Mouse (Mus musculus) right cerebral cortex, adult 2 months (tissue): ENCODE measurements at regions not wholly inside any gene's neighbourhood (a gene's known extent, or its start where the extent isn't known, plus 50 kb on each side); places are given as distances from the start of the nearest gene placed in this dataset.

ENCODE experiments used
- DNase-seq, 2 experiments: peaks; one replicate each; pipeline ENCODE4 v3.0.0; 2021 to 2022; ENCODE audit warnings: low spot score in 2 of 2

DNA sequence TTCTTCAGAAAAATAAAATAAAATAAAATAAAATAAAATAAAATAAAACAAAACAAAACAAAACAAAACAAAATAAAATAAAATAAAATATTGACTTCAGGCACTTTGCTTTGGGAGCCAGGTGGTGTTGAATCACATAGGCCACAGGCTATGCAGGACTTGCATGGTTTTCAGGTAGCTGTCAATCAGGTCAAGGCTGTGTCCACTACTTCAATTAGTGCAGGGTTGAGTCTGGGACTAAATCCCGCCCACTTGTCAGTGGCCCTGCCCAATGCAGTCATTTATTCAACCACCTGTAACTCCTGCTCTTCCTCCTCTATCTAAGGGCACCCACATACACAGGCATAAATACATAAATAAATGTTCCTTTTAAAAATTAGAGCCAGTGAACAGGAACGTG is 497.3 kb upstream of the Gm5415 start:
- no peak for DNase-seq

DNA sequence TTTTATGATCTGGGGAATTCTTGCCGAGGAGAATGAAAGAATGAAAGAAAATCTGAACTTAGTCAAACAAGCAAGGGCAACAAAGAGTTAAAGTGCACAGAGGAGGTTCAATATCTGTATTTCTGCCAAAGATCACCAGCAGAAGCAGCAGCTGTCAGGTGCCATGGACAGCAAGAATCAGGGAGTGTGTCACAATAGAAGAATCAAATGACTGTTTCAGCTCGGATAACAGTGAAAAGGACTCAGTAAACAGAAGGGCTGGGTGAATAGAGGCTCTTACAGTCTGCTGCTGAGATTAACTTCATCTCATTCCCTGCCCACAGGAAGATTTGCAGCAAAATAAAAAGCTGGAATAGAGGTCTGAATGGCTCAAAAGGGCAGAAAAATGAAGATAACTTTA is 495.3 kb upstream of the Gm5415 start:
- DNase-seq, result peak in 1 of 2 experiments; percentile 2

DNA sequence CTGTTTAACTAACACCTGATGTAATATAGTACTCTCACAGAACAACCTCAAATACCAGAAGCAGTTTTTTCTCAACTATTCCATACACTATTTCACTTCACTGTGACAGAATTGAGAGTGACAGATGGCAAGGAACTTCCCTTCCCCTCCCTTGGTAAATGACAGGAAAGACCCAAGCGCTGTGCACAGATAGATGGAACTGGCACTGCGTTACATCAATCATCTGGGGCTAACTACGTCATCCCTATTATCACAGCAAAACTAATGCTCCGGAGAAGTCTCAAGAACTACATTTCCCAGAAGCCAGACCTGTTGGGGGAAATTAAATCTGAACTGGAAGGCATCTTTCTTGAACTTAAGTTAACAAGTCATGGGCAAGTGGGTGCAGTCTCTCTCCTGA is 493.6 kb upstream of the Gm5415 start:
- DNase-seq, result no peak

DNA sequence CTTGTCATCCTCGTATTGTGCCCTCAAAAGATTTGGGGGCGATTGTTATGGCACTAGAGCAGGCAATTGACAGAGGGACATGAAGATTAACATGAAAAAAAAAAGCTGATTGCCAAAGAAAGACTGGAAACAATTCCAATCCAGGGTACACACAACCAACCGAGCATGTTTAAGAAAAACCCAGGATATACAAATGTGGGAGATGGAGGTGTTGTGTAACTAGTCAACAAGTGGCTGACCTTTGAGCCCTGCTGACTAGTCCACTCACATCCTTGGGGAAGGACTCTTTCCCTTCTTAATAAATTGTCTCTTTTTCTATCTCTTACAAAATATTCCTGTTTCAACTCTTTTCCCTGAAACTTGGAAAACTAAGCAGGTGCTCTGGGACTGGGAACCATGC is 484.9 kb upstream of the Gm5415 start:
- DNase-seq, result no peak

DNA sequence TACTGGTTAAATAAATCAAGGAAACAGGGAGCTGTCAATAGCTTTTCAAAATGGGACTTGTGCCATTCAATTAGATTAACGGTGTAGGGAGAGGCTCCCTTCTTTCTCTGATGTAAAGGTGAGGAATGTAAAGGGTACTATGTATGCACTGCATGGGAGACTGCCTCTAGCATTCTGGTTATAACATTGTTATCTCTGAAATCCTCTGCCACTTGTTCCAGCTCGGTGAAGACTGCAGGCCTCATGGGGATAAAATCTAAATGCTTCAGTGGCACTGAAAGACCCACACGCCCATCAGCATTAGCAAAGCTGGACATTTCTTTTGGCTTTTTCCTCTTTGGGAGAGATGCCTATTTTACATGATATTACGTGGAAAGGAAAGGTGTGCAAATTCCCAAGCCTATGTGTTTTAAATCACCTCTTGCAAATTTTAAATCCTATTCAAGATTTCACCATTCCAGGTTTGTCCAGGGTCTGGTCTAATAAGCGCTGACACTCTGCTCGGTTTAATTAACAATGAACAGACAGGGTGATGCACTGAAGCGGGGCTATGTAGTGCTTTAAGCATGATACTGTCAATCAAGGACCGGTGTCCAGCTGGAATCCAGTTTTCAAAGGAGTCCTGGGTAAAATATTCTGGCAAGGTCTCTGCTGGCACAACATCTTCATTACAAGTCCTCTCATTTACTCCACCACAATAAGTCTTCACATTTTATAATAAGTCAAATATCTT is 479.8 kb upstream of the Gm5415 start:
- no peak for DNase-seq

GRCm38 (mm10) chr1:33025379-33025778 is 478.3 kb upstream of the Gm5415 start:
- DNase-seq, result no peak

DNA sequence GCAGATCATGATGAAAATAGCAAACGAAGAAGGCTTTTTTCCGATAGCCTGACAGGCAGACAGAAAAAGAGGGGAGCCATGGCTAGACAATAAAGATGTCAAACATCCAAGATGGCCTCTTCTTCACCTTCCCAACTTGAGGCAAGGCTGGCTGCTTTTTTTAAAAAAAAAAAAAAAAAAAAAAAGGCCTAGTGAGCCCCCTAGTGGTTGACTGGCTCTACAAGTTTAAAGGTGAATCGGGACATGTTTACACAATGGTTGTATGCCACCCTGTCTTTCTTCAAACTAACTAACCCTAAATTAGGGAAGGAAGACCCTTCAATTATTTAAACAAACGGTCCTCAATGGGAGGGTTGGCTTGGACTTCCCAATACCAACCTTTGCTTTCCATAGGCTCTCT is 475.8 kb upstream of the Gm5415 start:
- no peak for DNase-seq

GRCm38 (mm10) chr1:33003992-33004391 is 456.9 kb upstream of the Gm5415 start:
- DNase-seq, result no peak

GRCm38 (mm10) chr1:32964957-32965356 is 417.9 kb upstream of the Gm5415 start:
- DNase-seq, result no peak

DNA sequence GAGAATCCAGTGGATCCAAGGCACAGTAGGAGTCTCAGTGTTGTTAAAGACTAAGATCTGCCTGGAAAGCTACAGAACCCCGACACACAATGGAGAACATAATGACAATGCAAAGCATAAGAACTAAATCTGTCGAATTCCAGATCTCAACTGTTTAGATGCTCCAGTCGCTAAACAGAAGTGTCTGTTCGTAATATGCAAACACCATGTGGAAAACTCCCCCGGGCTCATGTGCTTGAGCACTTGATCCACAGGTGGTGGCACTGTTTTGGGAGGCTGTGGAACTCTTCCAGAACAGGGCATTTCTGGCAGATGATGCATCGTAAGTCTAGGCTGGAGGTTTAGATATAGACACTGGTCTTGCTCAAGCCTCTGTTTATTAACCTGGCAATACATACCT is 412.2 kb upstream of the Gm5415 start:
- no peak for DNase-seq

DNA sequence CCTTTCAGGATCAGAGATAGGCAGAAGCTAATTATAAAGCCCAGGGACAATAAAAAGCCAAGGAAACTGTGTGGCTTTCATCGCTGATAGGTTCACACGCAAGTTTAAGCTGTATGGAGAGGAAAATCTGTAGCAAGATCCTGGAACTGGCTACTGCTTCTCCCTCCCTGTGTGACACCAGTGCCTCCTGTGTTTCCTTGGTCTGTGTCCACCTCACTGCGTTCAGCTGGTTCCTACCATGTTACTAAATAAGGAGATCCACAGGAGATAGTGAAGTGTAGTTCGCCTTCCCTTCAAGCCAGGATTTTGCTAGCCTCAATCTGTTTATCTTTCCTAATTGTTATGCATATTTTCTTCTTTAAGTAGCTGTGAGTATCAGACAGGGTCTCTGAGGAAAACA is 399.2 kb upstream of the Gm5415 start:
- no peak for DNase-seq

GRCm38 (mm10) chr1:32930381-32930780 is 383.3 kb upstream of the Gm5415 start:
- DNase-seq, result no peak

GRCm38 (mm10) chr1:32902437-32902836 is 355.3 kb upstream of the Gm5415 start:
- DNase-seq, result no peak

DNA sequence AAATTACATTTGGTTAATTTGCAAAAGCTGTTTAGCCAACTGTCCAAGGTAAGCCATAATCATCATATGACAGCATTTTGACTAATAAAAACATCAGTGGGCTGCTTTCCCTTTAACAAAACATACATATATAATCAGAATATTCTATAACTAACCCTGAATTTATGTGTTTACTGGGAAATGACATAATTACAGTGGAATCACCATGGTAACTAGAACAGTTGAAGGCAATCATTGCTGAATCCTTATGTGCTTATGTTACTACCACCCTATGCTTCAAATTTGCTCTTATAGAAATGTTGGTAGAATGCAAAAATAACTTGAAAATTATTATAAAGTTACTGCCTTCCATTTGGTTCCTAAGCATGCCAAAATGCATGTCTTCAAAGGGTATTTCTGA is 340.6 kb upstream of the Gm5415 start:
- no peak for DNase-seq

DNA sequence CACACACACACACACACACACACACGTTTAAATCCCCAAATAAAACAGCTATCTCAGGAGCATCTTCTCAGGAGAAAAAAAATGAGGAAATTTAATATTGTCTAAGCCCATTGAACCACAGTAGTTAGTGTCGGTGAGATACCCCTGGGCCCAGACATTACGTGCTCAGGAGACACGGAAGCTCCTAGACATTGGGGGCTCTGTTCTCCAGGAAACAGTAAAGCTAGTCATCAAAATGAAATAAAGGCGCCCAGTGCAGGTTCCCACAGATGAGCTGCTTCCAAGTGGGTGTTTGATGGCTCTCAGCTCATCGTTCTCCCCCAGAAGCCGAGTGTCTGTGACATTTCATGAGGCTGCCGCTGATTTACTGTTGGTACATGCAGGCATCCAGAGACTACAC is 325.8 kb upstream of the Gm5415 start:
- DNase-seq, result peak; percentile 14 to 18

DNA sequence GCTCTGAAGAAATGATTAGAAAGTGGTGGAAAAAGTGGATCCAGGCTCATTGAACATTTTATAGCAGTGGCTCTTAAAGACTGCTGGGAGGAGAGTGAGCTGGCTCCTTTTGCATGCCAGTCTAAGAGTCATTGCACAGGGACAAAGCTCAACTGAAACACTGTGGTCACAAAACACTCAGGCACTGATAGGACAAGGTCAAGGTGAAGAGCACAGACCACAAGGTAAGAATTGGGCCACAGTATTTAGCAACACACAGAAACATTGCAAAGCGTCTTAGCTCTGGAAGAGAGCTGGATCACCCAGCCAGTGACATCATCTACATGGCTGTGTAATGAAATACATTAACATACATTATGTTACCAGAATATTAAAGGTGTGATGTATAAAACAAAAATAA is 319.0 kb upstream of the Gm5415 start:
- DNase-seq, result no peak

DNA sequence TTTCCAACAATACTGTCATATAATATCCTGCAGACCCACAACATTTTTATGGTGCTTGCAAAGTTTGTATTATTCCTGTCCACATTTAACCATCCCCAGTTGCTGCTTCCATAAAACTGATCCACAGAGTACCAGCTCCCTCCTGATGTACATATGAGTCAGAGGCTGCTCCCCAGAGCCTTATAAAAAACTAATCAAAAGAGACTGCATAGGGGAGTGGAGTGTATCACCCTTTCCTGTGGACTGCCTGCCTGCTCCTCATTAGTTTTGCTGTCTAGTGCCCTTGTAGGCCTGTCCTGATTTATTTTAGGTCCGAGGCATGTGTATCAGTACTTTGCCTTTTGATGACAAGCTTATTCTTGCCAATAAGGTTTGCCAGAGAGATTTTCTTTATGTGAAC is 310.9 kb upstream of the Gm5415 start:
- DNase-seq, result no peak
